Mouse (Mus musculus) cerebral cortex, adult 2 months (tissue): ENCODE measurements around the gene Crtac1.

Source experiments
- WGBS: fragments of 180-500 bp; shearing (Covaris S2); methylation state at CpG from one replicate; pipeline ENCODE4 v1.1.7; 2018; 5-methylcytosine and 5-hydroxymethylcytosine counted together

Crtac1 gene

GRCm38 (mm10) chr19:42331446-42331845, 100.1 kb downstream of the Crtac1 start:
- WGBS = 84% methylated on average over 7 of the region's 7 CpGs

GRCm38 (mm10) chr19:42328160-42328559, 103.4 kb downstream of the Crtac1 start:
- 64% methylated on average over 9 of the region's 9 CpGs for WGBS

GRCm38 (mm10) chr19:42325894-42326293, 105.7 kb downstream of the Crtac1 start:
- WGBS = 48% methylated on average over 11 of the region's 11 CpGs

- 78% methylated on average over 12 of the region's 12 CpGs for WGBS
Observed at GRCm38 (mm10) chr19:42322357-42323090, 109.1 kb downstream of the Crtac1 start.

GRCm38 (mm10) chr19:42321936-42322335, 109.6 kb downstream of the Crtac1 start:
- WGBS = 74% methylated on average over 5 of the region's 5 CpGs

- WGBS = 22% methylated on average over 18 of the region's 18 CpGs
Observed at GRCm38 (mm10) chr19:42317648-42318425, 113.7 kb downstream of the Crtac1 start.

- WGBS = 36% methylated on average over 8 of the region's 8 CpGs
Observed at GRCm38 (mm10) chr19:42316998-42317397, 114.6 kb downstream of the Crtac1 start.

GRCm38 (mm10) chr19:42316525-42316924, 115.1 kb downstream of the Crtac1 start:
- 64% methylated on average over 2 of the region's 2 CpGs for WGBS

GRCm38 (mm10) chr19:42315914-42316313, 115.7 kb downstream of the Crtac1 start:
- 0% methylated on average over 1 of the region's 1 CpGs for WGBS

- WGBS = 84% methylated on average over 6 of the region's 6 CpGs
Observed at GRCm38 (mm10) chr19:42315070-42315679, 116.4 kb downstream of the Crtac1 start.

- 72% methylated on average over 3 of the region's 3 CpGs for WGBS
Observed at GRCm38 (mm10) chr19:42312191-42312590, 119.4 kb downstream of the Crtac1 start.

- WGBS = 43% methylated on average over 2 of the region's 2 CpGs
Observed at GRCm38 (mm10) chr19:42311332-42311731, 120.3 kb downstream of the Crtac1 start.

- 91% methylated on average over 12 of the region's 12 CpGs for WGBS
Observed at GRCm38 (mm10) chr19:42308931-42309330, 122.7 kb downstream of the Crtac1 start.

- WGBS = 31% methylated on average over 8 of the region's 8 CpGs
Observed at GRCm38 (mm10) chr19:42307019-42307418, 124.6 kb downstream of the Crtac1 start.

GRCm38 (mm10) chr19:42306202-42306601, 125.4 kb downstream of the Crtac1 start:
- WGBS = 75% methylated on average over 7 of the region's 7 CpGs

GRCm38 (mm10) chr19:42305746-42306145, 125.8 kb downstream of the Crtac1 start:
- 73% methylated on average over 8 of the region's 8 CpGs for WGBS

GRCm38 (mm10) chr19:42304506-42304905, 127.1 kb downstream of the Crtac1 start:
- WGBS = 92% methylated on average over 13 of the region's 13 CpGs

- WGBS = 73% methylated on average over 12 of the region's 12 CpGs
Observed at GRCm38 (mm10) chr19:42303210-42303813, 128.3 kb downstream of the Crtac1 start.

GRCm38 (mm10) chr19:42293216-42293615, 138.4 kb downstream of the Crtac1 start:
- WGBS = 55% methylated on average over 6 of the region's 6 CpGs

- 58% methylated on average over 8 of the region's 8 CpGs for WGBS
Observed at GRCm38 (mm10) chr19:42292106-42292505, 139.5 kb downstream of the Crtac1 start.

GRCm38 (mm10) chr19:42290954-42291661, 140.5 kb downstream of the Crtac1 start:
- 24% methylated on average over 7 of the region's 7 CpGs for WGBS
